ENCODE assay signal across 35 mouse cellular contexts in genomic region chr5:31123481-31123880, GRCm38 (mm10). TPM values are rescaled to one million over a fixed set of nuclear protein-coding genes. Genes with fewer than 3 reads are reported as not detected.
"Had no signal": no experiment of that assay in that cellular context is flagged by ENCODE, and none has a peak within 500 bp of the region (broad histone marks: within the 10 kb centered on the region; RNA-seq: fewer than 3 reads in every experiment).

No protein-coding gene starts in this region.

- H3K9me3 ChIP-seq: heart, embryonic 13.5 days; heart, embryonic 15.5 days; hindbrain, embryonic 13.5 days; hindbrain, embryonic 15.5 days; kidney, embryonic 15.5 days; limb, embryonic 10.5 days; limb, embryonic 12.5 days; liver, embryonic 13.5 days; liver, embryonic 15.5 days had no signal

- DNase-seq: gastrocnemius, postnatal 10 days; gastrocnemius, postnatal 25 days; heart, adult 11 months; heart, adult 2 months; heart, postnatal 14 days; heart, postnatal 36 days; kidney, adult 11 months; kidney, adult 2 months; kidney, adult 9 months; kidney, postnatal 14 days; kidney, postnatal 36 days; layer of hippocampus, adult 9-11 months; layer of hippocampus, postnatal 36 days; liver; liver, embryonic 13.5 days had no signal

- H3K27ac ChIP-seq: heart, adult 2 months; heart, embryonic 13.5 days; heart, embryonic 15.5 days; hindbrain, embryonic 13.5 days; hindbrain, embryonic 15.5 days; hindbrain, postnatal 0 days; kidney, embryonic 15.5 days; kidney, postnatal 0 days; left cerebral cortex, adult 2 months; limb, embryonic 10.5 days; limb, embryonic 12.5 days; liver, embryonic 13.5 days; liver, embryonic 15.5 days had no signal

- H3K9ac ChIP-seq: heart, embryonic 13.5 days; heart, embryonic 15.5 days; hindbrain, embryonic 13.5 days; hindbrain, embryonic 15.5 days; kidney, embryonic 15.5 days; limb, embryonic 12.5 days; liver, embryonic 13.5 days; liver, embryonic 15.5 days had no signal

- H3K4me2 ChIP-seq: heart, embryonic 11.5 days; heart, embryonic 13.5 days; heart, embryonic 15.5 days; hindbrain, embryonic 13.5 days; hindbrain, embryonic 15.5 days; kidney, embryonic 15.5 days; limb, embryonic 12.5 days; liver, embryonic 11.5 days; liver, embryonic 13.5 days; liver, embryonic 15.5 days had no signal

- H3K36me3 ChIP-seq: heart, embryonic 13.5 days; heart, embryonic 15.5 days; hindbrain, embryonic 13.5 days; hindbrain, embryonic 15.5 days; kidney, embryonic 15.5 days; limb, embryonic 10.5 days; limb, embryonic 12.5 days; liver, embryonic 13.5 days; liver, embryonic 15.5 days had no signal

- ATAC-seq: hindbrain, postnatal 0 days; intestine, embryonic 16.5 days had no signal

- H3K4me3 ChIP-seq: heart, adult 2 months; heart, embryonic 13.5 days; heart, embryonic 15.5 days; hindbrain, embryonic 13.5 days; hindbrain, embryonic 15.5 days; kidney, embryonic 15.5 days; left cerebral cortex, adult 2 months; limb, embryonic 10.5 days; limb, embryonic 12.5 days; liver, embryonic 13.5 days; liver, embryonic 15.5 days had no signal

- H3K4me1 ChIP-seq: heart, embryonic 13.5 days; heart, embryonic 15.5 days; hindbrain, embryonic 13.5 days; hindbrain, embryonic 15.5 days; kidney, embryonic 15.5 days; limb, embryonic 12.5 days; liver, embryonic 13.5 days; liver, embryonic 15.5 days had no signal

- H3K27me3 ChIP-seq: heart, embryonic 15.5 days; hindbrain, embryonic 13.5 days; hindbrain, embryonic 15.5 days; kidney, embryonic 15.5 days; limb, embryonic 12.5 days; liver, embryonic 13.5 days; liver, embryonic 15.5 days had no signal

RNA-seq across cellular contexts. Expression of gene Trim54, which starts 7.0 kb away (rescaled TPM):
- polyA plus RNA-seq: hindbrain, embryonic 11.5 days; hindbrain, embryonic 15.5 days; hindbrain, postnatal 0 days; intestine, embryonic 14.5 days; intestine, embryonic 16.5 days; kidney, postnatal 0 days had no signal

RNA-seq across cellular contexts. Expression of gene Ucn, which starts 15.1 kb away (rescaled TPM):
- polyA plus RNA-seq: gonadal fat pad, adult 2 months; heart, adult 2 months; heart, embryonic 11.5 days; heart, embryonic 13.5 days; heart, embryonic 15.5 days; heart, postnatal 0 days; hindbrain, embryonic 11.5 days; hindbrain, embryonic 13.5 days; hindbrain, embryonic 15.5 days; intestine, embryonic 14.5 days; intestine, embryonic 16.5 days; kidney, adult 2 months; kidney, embryonic 15.5 days; kidney, postnatal 0 days; large intestine, adult 2 months; limb, embryonic 10.5 days; limb, embryonic 12.5 days; liver, embryonic 11.5 days; liver, embryonic 13.5 days; liver, embryonic 15.5 days had no signal

RNA-seq across cellular contexts. Expression of gene Dnajc5g, which starts 17.4 kb away (rescaled TPM):
- polyA plus RNA-seq: heart, adult 2 months; heart, embryonic 11.5 days; heart, embryonic 13.5 days; heart, embryonic 15.5 days; heart, postnatal 0 days; hindbrain, embryonic 11.5 days; hindbrain, embryonic 13.5 days; hindbrain, embryonic 15.5 days; hindbrain, postnatal 0 days; intestine, embryonic 14.5 days; intestine, embryonic 16.5 days; kidney, adult 2 months; kidney, embryonic 15.5 days; kidney, postnatal 0 days; large intestine, adult 2 months; limb, embryonic 10.5 days; limb, embryonic 12.5 days; limb, embryonic 14.5 days; liver, embryonic 11.5 days; liver, embryonic 13.5 days; liver, embryonic 15.5 days had no signal
